Mouse (Mus musculus): ENCODE data around the gene Rbpj. TPM values are rescaled to one million over a fixed set of nuclear protein-coding genes. Genes with fewer than 3 reads are reported as not detected.
"Not testable (repeated sequence)": the region's sequence is repeated elsewhere in the genome, so short reads cannot be mapped to it uniquely, and the experiment has no call there.

Gene Rbpj
- total RNA-seq, 2 experiments from 2014 or later: 32.8 to 33.2 TPM

DNA sequence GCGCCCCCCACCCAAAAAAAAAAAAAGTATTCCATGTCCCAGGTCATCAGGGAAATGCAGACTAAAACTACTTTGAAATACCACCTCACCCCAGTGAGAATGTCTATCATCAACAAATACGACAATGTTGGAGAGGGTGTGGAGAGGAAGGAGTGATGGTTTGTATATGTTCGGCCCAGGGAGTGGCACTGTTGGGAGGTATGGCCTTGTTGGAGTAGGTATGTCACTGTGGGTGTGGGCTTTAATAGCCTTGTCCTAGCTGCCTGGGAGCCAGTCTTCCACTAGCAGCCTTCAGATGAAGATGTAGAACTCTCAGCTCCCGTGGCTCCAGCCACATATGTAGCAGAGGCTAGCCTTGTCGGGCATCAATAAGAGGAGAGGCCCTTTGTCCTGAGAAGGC, 202.1 kb downstream of the Rbpj start:
- Histone ChIP-seq H3K27ac (no peak overlapping the region), H3K4me3 (no peak overlapping the region)
- intact Hi-C loops (cut with DNase I): no loop called here
- no peak for DNase-seq (ENCODE audit: extremely low spot score in 1 of 2, low spot score in 2 of 2)
- TF ChIP-seq CTCF (IDR thresholded peaks at IDR 0.05): no peak

DNA sequence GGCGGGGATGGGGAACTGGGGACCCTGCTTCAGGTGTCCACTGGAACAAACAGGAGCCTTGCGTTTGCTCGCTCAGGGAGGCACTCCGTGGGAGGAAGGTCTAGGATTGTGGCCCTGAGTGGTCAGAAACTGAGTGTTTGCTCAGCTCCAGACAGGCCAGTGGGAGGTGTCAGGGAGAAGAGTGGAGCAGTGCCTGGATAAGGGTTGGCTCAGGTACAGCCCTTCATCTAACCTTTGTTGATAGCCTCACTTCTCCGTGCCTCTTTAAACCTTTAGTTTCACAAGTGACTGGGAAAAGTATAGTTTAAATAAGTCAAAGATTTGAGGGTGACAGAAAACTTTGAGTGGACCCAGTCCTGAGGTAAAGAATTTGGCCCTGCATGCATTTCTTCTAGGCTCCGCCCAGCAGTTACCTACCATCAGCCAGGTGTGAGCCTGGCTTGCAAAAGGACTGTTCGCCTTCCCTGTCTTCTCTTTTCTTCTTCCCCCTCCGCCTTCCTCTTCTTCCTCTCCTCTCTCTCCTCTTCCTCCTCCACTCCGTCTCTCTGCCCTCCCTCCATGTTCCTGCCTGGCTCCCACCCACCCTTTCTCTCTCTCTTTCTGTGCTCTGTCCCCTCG, 204.5 kb downstream of the Rbpj start:
- DNase-seq (ENCODE audit: extremely low spot score in 1 of 2, low spot score in 2 of 2): no peak
- Histone ChIP-seq H3K27ac (no peak overlapping the region), H3K4me3 (no peak overlapping the region)
- TF ChIP-seq CTCF (IDR thresholded peaks at IDR 0.05): no peak
- intact Hi-C loops (cut with DNase I): no loop called here

DNA sequence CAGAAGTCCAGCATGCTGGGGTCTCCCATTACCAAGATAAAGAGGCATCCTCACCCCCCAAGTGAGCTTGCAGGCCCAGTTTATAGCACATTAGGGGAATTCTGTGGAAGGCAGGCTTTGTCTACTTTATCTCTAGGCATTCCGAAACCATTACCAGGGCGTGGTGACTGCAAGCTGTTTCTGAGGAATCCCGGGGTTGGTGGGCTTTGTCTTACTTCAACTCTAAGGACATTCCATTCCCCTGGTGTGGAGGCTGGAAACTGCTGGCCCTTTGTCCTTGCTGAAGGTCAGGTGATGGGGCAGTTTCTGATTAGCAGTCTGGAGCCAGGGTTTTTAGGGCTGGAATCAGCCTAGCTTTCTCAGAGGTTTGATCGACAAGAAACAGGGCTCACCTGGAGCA, 205.6 kb downstream of the Rbpj start:
- intact Hi-C loops (cut with DNase I): no loop called here
- no peak for DNase-seq (ENCODE audit: extremely low spot score in 1 of 2, low spot score in 2 of 2)
- H3K4me3 ChIP-seq: no peak overlapping the region
- no peak overlapping the region for H3K27ac ChIP-seq
- TF ChIP-seq CTCF (IDR thresholded peaks at IDR 0.05): no peak

DNA sequence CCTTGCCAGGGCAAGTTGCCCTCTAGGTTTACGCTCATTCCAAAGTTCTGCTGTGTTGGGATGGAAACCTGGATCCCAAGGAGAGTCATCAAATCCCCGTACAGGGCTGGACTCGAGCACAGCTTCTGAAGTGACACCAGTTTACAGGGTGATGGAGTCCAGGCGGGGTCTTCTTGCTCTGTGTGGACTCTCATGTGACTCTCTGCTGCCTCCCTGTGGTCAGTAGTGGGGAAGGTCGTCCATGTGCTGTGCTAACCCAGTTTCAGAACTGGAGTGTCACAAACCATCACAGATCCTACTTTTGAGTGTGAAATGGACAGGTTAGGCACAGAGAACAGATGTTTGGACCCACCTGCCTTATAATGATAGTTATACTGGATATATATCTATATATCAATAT, 206.4 kb downstream of the Rbpj start:
- no peak overlapping the region for H3K4me3 ChIP-seq
- DNase-seq (ENCODE audit: extremely low spot score in 1 of 2, low spot score in 2 of 2): peak; percentile 53 to 62
- intact Hi-C loops (cut with DNase I): loop anchor here (1.0 kb wide), 2 partner anchors 317 to 346 kb away; no protein-coding TSS in a partner anchor
- peak; percentile 72 for TF ChIP-seq CTCF (IDR thresholded peaks at IDR 0.05)
- H3K27ac ChIP-seq: no peak overlapping the region

DNA sequence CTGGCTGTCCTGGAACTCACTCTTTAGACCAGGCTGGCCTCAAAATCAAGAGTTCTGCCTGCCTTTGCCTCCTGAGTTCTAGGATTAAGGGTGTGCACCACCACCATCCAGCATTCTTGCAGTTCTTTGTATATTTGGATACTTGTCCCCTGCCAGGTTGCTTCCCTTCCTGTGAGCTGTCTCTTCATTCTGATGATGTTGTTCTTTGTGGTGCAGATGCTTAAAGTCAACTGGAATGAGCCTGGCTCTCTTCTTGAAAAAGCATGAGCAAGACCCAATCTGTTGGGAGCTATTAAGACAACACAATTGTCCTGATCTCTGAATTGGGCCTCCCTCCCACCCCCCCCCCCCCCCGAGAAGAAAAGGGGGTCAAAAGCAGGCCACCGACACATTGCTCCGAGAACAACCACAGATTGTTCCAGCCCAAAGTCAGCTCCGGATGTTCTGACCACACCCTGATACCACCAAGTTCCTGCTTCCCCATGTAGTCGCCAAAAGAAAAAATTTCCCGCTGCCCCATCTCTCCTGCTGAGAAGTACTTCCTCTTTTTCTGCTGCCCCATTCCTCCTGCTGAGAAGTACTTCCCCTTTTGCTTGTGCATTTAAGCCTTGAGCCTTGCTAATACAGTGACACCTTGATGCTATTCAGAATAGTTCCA, 207.7 kb downstream of the Rbpj start:
- intact Hi-C loops (cut with DNase I); DNase-seq (ENCODE audit: extremely low spot score in 1 of 2, low spot score in 2 of 2): not testable (repeated sequence)

DNA sequence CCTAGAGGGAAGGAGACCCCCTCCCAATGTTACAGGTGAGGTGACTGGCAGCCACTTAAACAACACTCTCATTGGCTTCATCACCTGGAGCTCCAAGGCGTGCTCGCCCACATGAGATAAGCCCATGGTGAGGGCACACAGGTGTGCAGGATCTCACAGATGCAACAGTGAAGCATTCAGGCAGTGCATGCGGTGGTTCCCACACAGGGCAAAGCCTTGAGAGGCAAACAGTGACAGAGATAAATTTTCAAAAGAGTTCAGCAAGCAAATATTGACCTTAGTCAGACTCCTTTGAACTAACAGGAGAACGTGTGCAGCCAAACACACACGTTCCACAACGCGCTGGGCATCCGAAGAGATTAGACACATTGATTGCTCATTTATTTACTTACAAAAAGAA, 210.7 kb downstream of the Rbpj start:
- H3K27ac ChIP-seq: no peak overlapping the region
- no peak overlapping the region for H3K4me3 ChIP-seq
- intact Hi-C loops (cut with DNase I): no loop called here
- DNase-seq (ENCODE audit: extremely low spot score in 1 of 2, low spot score in 2 of 2): no peak
- no peak for TF ChIP-seq CTCF (IDR thresholded peaks at IDR 0.05)

More for the DNA sequence above, 207.7 kb downstream of the Rbpj start:
- H3K27ac ChIP-seq, H3K4me3 ChIP-seq: not testable (repeated sequence)

DNA sequence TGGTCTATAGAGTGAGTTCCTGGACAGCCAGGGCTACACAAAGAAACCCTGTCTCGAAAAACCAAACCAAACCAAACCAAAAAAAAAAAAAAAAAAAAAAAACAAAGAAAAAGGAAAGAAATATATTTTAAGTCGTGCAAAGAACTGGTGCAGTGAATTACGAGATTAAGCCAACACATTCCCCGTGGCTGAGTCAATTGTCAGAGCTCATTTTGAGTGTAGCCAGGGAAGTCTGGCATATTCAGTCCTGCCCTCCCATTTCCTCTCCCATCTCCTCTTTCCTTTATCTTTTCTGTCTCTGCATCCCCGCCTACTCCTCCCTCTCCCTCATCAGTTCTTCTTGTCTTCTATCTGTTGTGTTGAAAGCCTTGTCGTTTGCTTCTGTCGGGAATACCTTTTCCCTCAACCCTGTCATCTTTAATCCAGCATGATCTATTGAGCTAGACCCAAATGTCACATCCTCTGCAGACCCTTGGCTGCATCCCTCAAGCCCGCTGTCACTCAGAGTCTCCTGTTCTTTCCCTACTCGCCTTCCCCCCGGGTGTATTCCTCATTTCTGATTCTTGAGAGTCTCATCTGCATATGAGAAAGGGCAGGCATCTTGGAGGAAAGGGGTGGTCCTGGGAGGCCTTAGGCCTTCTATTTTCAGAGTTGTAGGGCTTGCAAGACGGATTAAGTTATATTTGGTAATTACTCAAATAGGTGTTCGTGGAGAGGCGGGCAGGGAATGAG, 212.2 kb downstream of the Rbpj start:
- no peak for TF ChIP-seq CTCF (IDR thresholded peaks at IDR 0.05)
- DNase-seq (ENCODE audit: extremely low spot score in 1 of 2, low spot score in 2 of 2): no peak
- Histone ChIP-seq H3K27ac (no peak overlapping the region), H3K4me3 (no peak overlapping the region)
- intact Hi-C loops (cut with DNase I): no loop called here

DNA sequence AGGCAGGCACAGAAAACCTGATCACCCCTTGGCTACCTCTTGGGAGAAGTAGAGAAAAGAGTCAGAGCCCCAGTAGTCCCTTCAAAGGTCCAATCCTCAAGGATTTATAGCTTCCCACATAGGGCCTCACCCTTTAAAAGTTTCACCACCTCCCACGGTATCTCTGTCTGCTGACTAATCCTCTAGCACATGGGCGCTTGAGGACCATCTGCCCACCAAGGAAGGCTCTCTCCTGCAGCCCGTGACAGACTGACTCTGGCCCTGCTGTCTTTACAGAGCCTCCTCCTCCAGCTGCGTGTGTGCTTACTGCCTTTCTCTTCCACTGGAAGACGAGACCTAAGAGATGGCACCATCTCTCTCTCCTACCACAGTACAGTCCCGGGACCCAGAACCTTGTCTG, 213.7 kb downstream of the Rbpj start:
- no peak overlapping the region for H3K27ac ChIP-seq
- DNase-seq (ENCODE audit: extremely low spot score in 1 of 2, low spot score in 2 of 2): peak; percentile 16 to 27
- intact Hi-C loops (cut with DNase I): loop anchor here (10.0 kb wide), 1 partner anchor 435 kb away; no protein-coding TSS in a partner anchor
- H3K4me3 ChIP-seq: no peak overlapping the region
- TF ChIP-seq CTCF (IDR thresholded peaks at IDR 0.05): no peak

DNA sequence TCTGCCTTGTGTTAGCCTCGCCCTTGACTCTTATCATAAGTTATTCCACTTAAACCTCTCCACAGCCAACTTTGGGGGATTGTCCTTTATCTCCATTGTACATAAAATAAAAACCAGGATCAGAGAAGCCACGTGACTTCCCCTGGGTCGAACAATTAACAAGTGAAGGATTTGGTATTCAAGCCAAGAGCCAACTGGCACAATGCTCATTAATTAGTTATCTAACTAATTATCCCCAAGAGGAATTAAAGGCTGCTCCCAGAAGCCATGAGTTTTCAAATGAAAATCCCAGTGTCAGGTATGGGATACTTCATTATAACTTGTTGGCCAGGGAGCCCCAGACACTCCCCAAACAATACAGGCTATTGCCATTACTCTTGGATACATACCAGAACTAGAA, 218.0 kb downstream of the Rbpj start:
- intact Hi-C loops (cut with DNase I): loop anchor here (10.0 kb wide), 1 partner anchor 431 kb away; no protein-coding TSS in a partner anchor
- TF ChIP-seq CTCF (IDR thresholded peaks at IDR 0.05): no peak
- no peak for DNase-seq (ENCODE audit: extremely low spot score in 1 of 2, low spot score in 2 of 2)
- H3K4me3 ChIP-seq: no peak overlapping the region
- H3K27ac ChIP-seq: no peak overlapping the region

DNA sequence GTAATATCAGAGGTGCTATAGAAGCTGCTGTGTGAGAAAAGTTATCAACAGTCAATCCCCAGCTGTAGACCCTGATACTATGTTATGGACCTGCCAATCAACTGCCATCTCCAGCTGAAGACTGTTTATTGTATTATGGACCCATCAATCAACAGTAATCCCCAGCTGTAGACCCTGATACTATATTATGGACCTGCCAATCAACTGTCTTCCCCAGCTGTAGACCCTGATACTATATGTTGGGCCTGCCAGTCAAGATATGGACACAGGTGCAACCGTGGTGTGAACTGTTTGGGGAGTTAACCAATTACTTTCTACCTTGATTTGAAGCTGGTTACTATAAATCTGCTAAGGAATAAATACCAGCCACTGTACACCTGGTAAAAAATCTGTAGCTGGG, 218.5 kb downstream of the Rbpj start:
- H3K27ac ChIP-seq: no peak overlapping the region
- no peak for DNase-seq (ENCODE audit: extremely low spot score in 1 of 2, low spot score in 2 of 2)
- TF ChIP-seq CTCF (IDR thresholded peaks at IDR 0.05): no peak
- no peak overlapping the region for H3K4me3 ChIP-seq
- intact Hi-C loops (cut with DNase I): loop anchor here (10.0 kb wide), 1 partner anchor 430 kb away; no protein-coding TSS in a partner anchor

DNA sequence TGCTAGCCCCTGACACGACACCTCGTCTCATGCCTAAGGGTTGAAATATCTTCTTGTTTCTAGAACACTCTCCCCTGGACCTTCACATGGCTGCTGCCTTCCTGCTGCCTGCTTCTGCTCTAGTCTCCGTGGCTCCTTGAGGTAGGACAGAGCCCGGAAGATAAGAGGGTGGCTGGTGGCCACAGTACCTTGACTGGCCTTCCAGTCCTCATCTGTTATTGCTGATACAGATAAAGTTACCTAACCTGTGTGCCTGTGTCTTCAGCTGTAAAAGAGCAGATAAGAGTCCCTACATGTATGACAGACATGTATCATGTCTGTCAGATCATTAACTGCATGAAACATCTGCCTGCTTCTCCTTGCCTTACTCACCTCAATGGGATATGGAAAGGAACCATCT, 219.7 kb downstream of the Rbpj start:
- intact Hi-C loops (cut with DNase I): loop anchor here (10.0 kb wide), 1 partner anchor 429 kb away; no protein-coding TSS in a partner anchor
- no peak overlapping the region for H3K4me3 ChIP-seq
- no peak for TF ChIP-seq CTCF (IDR thresholded peaks at IDR 0.05)
- no peak for DNase-seq (ENCODE audit: extremely low spot score in 1 of 2, low spot score in 2 of 2)
- H3K27ac ChIP-seq: no peak overlapping the region

DNA sequence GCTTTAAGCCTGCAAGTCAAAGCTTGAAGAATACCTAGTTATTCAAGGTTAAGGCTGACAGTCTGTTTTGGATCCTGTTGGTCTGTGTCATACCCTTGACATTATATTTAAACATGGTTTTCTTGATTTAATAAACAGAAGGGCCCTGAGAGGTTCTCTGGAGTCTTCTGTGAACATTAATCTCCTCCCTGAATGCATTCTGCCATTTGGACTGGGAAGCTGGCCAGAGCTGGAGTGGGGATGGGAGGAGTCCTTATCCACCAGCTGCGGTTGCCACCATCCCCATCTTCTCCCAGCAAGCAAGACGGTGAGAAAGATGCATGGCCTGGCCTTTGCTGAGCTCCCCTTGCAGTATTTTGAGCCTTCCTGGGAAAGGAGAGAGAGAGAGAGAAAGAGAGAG, 220.4 kb downstream of the Rbpj start:
- intact Hi-C loops (cut with DNase I): loop anchor here (10.0 kb wide), 1 partner anchor 428 kb away; no protein-coding TSS in a partner anchor

More for the DNA sequence above, 220.4 kb downstream of the Rbpj start:
- TF ChIP-seq CTCF (IDR thresholded peaks at IDR 0.05): no peak
- no peak for DNase-seq (ENCODE audit: extremely low spot score in 1 of 2, low spot score in 2 of 2)
- no peak overlapping the region for H3K27ac ChIP-seq
- H3K4me3 ChIP-seq: no peak overlapping the region
